Mouse (Mus musculus) 416B (cell line): ENCODE results near the gene Ptgdr2.

Experiments
- DNase-seq: peaks from one replicate; pipeline ENCODE4 v3.0.0; 2011; ENCODE audit warnings: low read depth

The Ptgdr2 gene

DNA sequence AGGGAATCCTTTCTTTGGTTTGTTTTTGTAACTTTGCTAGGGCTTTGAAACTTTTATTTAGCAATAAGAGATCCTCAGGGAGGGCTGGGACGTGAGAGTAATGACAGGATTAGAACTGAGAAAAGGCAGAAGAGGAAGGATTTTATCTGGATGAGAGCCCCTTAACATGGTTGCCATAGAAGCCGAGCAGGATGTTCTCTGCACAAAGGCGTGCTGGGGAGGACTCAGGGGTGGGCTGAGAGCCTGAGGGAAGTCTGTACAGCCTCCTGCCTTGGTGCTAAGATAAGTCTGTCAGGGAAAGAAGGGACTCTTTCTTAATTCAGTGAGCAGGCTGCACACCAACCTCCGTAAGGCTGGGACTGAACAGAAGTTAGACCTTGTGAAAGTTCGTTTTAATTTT lies 1.9 kb upstream of the Ptgdr2 start:
- DNase-seq = no peak

DNA sequence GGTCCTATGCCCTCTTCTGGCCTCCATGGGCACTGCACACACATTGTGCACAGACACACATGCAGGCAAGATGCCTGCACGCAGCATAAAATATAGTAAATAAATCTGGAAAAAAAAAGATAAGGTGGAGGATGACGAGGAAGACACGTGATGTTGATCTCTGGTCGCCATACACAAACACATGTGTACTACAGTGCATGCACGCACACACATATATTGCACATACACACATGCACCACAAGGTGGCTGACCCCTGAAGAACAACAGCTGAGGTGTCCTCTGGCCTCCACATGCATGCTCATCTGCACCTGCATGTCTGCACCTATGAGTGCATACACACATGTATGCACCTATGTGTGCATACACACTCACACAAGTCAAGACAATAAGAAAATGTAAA lies 883 bp upstream of the Ptgdr2 start:
- DNase-seq = peak; percentile 9

DNA sequence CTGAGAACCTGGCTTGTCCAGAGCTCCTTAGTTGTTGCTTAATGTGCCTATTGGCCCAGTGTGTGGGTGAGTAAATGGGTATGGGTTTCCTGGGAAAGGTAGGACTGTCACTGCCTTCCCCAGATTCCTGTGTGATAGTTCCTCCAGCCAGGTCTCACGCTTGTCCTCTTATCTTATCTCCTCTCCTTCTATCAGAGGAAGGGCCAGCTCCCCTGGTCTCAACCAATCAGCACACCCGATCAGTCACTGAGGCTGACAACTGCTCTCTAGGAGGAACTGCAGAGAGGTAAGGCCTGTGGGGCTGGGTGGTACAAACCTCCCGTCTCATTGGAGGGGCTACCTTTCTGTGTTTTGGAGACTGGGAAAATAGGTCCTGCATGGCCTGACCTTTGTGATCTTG lies 1.8 kb downstream of the Ptgdr2 start:
- DNase-seq = no peak

DNA sequence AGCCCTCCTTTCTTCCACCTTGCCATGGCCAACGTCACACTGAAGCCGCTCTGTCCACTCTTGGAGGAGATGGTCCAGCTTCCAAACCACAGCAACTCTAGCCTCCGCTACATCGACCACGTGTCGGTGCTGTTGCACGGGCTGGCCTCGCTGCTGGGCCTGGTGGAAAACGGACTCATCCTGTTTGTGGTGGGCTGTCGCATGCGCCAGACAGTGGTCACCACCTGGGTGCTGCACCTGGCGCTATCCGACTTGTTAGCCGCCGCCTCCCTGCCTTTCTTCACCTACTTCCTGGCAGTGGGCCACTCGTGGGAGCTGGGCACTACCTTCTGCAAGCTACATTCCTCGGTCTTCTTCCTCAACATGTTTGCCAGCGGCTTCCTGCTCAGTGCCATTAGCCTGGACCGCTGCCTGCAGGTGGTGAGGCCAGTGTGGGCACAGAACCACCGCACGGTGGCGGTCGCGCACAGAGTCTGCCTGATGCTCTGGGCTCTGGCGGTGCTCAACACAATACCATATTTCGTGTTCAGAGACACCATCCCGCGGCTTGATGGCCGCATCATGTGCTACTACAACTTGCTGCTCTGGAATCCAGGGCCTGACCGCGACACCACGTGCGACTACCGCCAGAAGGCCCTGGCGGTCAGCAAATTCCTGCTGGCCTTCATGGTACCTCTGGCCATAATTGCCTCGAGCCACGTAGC lies 3.3 kb downstream of the Ptgdr2 start:
- no peak for DNase-seq

DNA sequence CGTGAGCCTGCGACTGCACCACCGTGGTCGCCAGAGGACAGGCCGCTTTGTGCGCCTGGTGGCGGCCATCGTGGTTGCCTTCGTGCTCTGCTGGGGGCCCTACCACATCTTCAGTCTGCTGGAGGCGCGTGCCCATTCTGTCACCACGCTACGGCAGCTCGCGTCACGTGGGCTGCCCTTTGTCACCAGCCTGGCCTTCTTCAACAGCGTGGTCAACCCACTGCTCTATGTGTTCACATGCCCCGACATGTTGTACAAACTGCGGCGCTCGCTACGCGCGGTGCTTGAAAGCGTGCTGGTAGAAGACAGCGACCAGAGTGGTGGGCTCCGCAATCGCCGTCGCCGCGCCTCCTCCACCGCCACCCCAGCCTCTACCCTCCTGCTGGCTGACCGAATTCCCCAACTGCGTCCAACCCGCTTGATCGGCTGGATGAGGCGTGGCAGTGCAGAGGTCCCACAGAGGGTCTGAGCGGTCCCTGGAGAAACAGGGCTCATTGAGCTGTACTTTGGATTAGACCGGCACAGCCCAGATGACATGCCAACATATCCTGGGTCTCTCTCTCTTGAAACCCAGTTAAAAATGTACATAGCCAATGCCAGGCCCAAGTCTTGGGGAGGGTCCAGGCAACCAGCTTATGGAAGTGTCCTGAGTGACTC lies 4.0 kb downstream of the Ptgdr2 start:
- DNase-seq = no peak

DNA sequence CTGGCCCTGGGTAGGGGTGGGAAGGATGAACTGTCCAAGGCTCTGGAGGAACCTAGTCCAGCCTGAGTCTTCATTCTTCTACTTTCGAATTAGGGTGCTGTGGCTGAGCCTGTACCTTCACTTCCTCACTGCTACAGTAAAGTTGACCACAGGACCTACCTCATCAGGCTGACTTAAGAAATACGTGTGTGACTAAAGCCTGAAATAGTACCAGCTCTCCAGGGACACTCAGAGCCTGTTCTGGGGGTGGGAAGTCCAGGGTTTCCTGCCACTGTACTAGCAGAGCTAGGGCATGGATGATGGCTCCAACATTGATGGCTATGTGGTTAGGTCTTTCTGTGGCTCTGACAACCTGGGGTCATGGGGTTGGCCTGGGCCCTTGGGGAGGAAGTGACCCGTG lies 7.0 kb downstream of the Ptgdr2 start:
- peak; percentile 19 for DNase-seq

DNA sequence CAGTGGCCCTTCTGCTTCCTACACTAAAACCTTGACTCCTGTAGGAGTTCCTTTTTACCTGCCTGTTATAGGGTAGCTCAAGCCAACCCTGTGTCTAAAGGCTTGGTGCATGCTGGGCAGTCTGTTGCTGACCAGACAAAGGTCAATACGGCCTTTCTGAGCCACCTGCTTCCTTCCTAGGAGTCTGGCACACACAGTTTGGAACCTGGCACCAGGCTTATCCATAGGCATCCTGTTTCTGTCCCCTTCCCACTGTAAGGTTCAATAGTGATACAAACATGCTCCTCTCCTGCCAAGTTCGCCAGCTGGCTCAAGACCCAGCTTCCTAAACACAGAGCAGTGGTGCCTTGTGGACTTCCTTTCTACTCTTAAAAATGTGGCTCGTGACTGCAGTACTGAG lies 9.5 kb downstream of the Ptgdr2 start:
- no peak for DNase-seq

DNA sequence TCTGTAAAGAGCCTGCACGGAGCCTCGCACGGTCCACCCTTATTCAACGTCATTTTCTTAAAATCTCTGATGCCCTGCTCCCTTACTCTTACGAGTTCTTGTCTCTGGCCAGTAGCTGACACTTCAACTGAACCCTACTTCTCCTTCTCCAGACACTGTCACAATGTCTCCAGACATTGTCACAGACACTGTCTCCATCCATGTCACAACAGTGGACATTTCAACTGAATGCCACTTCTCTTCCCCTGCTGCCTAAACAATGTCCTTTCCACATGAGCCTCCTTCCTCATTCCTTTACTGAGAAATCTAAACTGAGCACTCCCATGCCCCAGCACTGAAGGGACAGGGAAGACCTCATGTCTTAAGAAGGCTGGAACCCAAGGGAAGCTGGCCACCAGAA lies 10.3 kb downstream of the Ptgdr2 start:
- peak; percentile 24 for DNase-seq

DNA sequence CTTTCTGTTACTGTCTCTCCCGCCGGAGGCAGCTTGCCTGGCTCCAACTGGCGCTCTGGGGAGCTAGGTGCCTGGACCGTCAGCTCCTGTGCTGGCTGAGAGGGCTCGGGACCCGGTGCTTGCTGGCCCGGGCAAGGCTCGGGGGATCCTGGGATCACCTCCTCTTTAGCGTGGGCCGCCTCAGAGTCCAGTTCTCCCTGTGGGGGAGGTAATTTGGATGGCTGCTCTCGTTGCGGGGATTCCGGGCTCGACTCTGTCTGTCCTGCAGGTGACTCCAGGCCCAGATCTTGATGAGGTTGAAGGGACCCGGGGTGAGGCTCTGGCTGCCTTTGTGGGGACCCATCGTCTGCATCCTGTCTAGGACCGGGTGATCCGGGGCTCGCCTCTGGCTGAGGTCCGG lies 11.5 kb downstream of the Ptgdr2 start:
- DNase-seq = peak; percentile 8

DNA sequence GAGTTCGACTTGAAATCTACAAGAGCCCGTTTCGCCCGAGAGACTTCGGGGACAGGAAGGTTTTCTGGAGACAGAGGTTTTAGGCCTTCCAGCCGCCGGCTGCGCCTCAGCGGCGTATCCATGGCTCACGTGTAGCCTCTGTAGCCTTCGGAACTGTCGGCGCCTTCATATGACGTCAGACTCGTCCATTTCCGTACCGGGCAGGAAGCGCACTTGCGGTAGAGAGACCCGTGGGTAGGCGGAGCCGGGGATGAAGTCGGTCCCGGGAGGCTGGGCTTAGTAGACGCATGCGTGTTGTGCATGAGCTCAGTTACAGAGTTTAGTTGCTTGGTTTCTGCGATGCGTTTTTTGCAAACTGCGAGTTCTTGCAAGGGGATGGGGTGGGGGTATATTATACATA lies 12.2 kb downstream of the Ptgdr2 start, which contains the start of gene Ccdc86:
Gene Ccdc86, minus strand, starts transcription at position 155 of the 400 bp plus-strand sequence.
- DNase-seq = peak; percentile 99

DNA sequence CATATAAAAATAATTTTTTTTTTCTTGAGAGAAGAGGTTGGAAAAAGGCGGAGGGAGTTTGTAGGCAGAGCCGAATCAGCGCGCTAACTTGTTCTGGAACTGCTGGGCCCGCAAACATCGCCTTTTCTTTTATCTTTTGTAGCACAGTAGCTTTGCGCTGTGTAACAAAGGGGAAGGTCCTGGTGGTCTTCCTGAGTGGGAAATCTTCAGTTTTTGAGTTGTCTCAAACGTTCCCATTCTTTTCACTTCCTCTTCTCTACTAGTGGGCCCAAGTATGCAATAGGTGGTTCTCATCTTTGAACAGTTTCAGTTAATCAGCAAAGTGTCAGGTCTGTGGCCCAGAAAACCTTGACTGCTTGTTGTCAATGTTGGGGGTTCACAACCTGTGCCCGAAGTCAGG lies 12.6 kb downstream of the Ptgdr2 start:
- DNase-seq = no peak

DNA sequence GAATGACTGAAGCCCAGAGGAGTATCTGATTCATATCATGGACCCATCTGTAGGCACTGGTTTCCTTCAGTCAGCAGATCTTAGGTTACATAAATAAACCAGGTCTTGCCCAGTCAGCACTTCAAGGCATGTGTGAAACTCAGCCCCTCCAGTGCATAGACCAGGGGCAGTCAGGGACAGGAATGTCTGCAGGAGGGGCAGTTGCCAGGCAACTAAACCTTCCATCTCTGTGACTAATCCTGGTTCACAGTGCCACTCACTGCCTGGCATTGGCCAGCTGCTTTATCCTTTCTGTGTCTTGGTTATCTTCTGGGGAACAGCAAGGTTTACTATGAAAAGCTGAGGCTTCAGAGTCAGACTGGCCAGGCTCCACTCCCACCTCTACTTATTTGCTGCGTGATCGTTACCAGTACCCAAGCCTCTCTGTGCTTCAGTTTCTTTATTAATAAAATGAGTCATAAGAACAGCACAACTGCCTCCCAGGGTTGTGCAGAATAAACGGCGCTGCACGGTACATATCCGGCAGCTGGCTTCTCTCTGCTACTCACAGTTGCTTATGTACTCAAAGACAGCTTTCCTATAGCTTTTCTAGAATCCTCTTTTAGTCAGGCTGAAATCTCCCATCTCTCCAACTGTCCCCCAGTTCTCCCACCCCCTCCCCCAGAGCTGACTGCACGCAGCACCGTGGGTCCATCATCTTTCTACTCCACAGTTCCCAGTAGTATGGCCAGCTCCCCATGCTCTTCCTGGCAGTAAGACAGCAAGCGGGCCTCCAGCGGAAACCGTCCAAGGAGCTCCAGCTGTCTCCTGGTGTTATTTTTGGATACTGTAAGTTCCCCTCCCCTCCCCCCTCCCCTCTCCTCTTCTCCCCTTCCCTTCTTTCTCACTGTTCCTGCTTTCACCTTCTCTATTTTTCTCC lies 15.3 kb downstream of the Ptgdr2 start:
- DNase-seq = no peak

DNA sequence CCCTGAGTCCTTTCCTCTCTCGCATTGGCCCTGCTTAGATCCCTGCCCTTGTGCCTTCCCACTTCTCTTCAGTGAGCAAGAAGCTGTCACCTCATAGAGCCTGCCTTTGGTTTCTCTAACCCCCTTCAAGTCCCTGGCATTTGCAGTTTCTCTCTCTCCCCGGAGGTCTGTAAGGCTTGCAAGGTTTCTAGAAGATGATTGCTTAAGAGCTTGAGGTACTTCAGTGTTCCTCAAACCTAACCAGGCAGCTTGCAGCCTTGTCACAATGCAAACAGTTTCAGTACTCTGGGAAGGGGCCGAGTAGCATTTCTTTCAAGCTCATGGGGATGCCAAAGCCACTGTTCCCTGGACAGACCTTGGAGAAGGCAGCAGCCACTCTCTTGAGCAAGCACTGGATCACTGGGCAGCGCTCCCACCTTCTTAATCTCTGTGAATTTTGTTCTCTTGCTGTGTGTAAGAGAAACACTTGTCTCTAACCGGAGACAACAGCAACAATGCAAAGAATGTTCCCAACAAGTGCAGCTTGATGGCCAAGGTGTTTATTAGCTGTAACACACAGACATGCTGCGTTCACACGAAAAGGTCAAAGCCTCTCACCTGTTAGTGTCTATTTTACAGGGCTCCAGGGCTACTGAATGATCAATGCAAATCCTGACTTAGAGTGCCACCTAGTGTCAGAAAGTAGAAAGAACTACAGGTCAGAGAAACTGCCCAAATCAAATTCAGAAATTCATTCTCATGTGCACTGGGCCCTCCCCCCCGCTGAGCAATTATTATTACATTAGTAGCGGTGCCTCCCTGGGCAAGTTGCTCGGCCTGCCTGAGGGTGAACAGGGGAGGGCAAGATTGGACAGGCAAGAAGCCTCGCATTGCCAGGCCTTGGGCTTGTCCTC lies 22.4 kb downstream of the Ptgdr2 start:
- DNase-seq = peak; percentile 77

DNA sequence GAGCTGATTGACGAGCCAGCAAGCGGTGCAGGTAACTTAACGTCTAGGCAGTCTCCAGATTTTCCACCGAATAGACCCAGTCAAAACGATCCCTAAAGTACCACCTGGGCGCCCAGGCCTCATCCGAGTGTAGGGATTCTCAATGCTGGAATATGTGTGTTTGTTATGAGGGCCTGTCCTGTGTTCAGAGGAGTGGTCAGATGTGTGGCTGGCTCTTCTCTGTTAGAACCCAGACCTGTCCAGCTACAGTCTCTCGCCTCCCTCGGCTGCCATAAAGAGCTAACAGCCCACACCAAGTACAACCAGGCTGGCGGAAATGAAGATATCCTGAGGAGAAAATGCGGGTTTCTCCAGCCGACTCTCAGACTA lies 23.0 kb downstream of the Ptgdr2 start:
- no peak for DNase-seq

DNA sequence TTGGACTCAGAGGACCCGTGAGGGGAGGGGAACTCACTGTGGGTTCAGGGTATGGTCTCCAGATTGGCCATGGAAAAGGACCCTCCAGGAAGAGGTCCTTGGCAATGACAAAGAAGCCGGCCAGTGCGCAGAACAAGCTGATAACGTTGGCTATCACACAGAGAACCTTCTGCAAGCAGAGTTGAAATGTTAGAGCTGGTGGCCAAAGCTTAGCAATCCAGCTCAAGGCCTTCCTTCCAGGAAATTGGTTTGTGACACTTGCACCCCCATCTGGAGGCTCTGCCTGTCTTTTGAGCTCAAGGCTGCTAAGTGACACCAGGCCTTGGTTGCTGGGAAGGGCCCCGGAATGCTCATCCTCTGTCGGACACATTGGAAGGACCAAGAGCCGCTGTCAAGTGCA lies 28.8 kb downstream of the Ptgdr2 start:
- DNase-seq = no peak

DNA sequence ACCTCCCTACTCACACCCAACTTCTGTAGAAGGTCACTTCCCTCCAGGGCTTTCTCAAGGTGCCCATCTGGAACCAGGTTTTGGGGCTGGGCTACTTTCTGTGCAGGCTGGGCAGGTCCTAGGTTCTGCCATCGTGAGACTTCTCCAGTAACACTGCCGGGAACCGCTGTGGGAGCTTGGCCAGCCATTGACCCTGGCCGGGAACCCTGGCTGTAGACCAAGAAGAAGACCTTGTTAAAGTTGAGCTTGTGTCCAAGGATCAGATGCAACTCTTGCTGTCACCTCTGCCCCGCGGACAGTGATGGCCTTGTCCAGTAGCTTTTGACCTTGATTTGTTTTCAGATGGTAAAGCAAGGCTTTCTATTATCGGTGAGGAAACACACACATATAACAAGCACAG lies 31.6 kb downstream of the Ptgdr2 start:
- DNase-seq = no peak

DNA sequence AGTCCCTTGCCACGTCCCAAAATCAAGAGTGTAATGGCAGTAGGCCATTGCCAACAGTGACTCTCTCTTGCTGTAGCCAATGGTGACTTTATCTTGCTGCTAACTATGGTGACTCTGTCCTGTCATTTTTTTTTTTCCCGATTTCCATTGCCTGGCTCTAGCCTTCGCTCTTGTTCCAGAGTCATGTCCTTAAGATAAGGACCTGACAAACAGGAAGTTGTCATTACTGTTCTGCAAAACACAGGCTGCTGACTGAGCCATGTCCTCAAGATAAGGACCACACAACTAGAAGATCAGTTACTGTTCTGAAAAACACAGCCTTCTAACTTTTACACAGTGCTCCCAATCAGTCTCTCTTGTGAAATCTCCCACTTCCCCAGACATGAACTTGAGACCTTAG lies 33.5 kb downstream of the Ptgdr2 start:
- peak; percentile 42 for DNase-seq

DNA sequence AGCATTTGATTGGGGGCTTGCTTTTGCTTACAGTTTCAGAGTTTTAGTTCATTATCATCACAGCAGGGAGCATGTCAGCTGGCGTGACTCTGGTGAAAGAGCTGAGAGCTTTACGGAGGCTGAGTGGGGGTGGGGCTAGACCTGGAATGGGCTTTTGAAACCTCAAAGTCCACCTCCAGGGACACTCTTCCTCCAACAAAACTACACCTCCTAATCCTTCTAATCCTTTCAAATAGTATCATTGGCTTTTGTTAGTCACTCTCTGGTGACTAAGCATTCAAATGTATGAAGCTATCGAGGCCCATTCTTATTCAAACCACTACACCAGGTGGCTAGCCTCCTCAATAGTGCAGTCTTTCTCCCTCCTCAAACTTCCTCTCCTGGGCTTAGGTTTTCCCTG lies 35.7 kb downstream of the Ptgdr2 start:
- DNase-seq = no peak

DNA sequence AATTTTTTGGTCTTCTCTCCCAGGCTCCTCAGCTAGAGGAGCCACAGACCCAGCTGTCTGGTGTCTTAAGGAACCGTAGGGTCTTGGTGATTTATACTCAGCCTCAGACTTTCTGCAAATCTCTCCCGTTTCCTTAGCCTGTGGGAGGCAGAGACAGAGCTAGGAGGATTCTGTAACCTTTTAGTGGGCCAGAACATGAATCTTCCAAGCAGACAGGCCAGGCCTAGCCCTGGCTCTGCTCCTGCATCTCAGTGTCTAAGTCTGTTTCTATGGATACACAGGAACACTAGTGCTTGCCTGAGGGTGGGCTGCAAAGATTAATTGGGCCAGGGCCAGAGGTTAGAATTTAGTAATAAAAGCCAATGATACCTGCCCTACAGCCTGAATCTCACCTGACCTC lies 36.2 kb downstream of the Ptgdr2 start:
- DNase-seq = no peak

DNA sequence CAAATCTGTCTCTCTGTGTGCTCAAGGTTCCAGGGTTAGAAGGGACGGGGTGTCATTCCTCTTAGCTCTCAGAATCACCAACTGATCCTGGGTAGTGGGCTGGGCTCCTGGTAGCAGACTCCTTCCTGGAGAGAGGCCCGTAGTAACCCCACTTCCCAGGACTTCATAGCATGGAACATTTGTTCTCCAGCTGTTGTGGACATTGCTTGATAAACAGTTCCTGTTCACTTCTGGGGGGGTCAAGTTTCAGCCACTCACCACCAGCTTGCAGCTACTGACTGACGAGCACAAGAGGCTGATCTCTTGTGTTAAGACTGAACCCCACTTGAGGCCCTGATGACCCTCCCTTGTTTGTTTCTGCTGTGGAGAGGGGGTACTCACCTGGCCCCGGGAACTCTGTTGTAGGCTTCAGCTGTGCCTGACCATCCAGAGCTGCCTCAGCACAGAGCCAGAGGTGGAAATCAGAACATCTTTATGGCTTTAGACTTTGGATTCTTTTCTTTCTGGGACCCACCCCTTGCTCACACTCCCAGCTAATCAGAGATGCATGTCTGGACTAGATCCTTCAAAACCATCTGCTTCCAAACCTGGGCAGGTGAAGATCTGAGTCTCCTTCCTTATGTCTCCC lies 37.4 kb downstream of the Ptgdr2 start, which contains the start of gene Ms4a10:
Gene Ms4a10, minus strand, starts transcription at position 433 of the 628 bp plus-strand sequence.
- DNase-seq = no peak

DNA sequence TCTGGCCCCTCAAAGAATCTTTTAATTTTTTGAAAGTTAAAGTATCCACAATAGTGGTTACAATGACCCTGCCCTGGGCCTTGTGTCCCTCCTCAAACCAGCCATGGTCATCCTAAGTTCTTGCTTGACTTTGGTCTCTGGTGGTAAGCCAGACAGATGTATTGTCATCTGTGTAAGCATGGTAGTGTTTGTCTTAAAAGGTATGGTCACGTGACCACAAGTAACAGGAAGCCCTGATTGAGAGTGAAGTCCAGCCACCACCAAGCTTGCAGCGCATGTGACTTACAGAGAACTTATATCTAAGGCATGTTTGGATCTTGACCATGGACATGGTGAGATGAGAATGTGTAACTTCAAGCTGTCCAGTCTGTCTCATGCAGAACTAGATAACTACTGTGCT lies 38.2 kb downstream of the Ptgdr2 start:
- peak; percentile 8 for DNase-seq
